Mouse (Mus musculus) intestine, embryonic 15.5 days (tissue): ENCODE measurements around the gene Abcc12. TPM values are rescaled to one million over a fixed set of nuclear protein-coding genes. Genes with fewer than 3 reads are reported as not detected.

Experiments used
- ATAC-seq: fragments of 200-750 bp; cut with Nextera tagmentation; 2 replicates; pipeline ENCODE4 v1.8.0; 2017; ENCODE audit warnings: moderate TSS enrichment, moderate library complexity
- H3K27ac ChIP-seq: fragments of 300-500 bp; sonication (generic); 2 replicates; pipeline ENCODE4 v1.5.1; 2015; ENCODE audit warnings: mild to moderate bottlenecking, inconsistent platforms
- H3K27me3 ChIP-seq: fragments of 300-500 bp; sonication (generic); replicated peaks from 2 replicates; pipeline ENCODE4 v1.6.1; 2015; ENCODE audit warnings: inconsistent platforms
- H3K36me3 ChIP-seq: fragments of 300-500 bp; sonication (generic); 2 replicates; pipeline ENCODE4 v1.6.1; 2015; ENCODE audit warnings: inconsistent platforms
- H3K4me1 ChIP-seq: fragments of 300-500 bp; sonication (generic); replicated peaks from 2 replicates; pipeline ENCODE4 v1.6.1; 2015; ENCODE audit warnings: inconsistent platforms
- H3K4me2 ChIP-seq: fragments of 300-500 bp; sonication (generic); replicated peaks from 2 replicates; pipeline ENCODE4 v1.6.1; 2015; ENCODE audit warnings: mild to moderate bottlenecking, inconsistent platforms
- H3K4me3 ChIP-seq: fragments of 300-500 bp; sonication (generic); replicated peaks from 2 replicates; pipeline ENCODE4 v1.5.1; 2015; ENCODE audit warnings: inconsistent platforms
- H3K9ac ChIP-seq: fragments of 300-500 bp; sonication (generic); 2 replicates; pipeline ENCODE4 v1.6.1; 2015; ENCODE audit warnings: inconsistent platforms
- H3K9me3 ChIP-seq: fragments of 300-500 bp; sonication (generic); 2 replicates; pipeline ENCODE4 v1.6.1; 2016; ENCODE audit warnings: inconsistent platforms
- WGBS: fragments of 180-500 bp; shearing (Covaris S2); methylation state at CpG from one replicate; pipeline ENCODE4 v1.1.7; 2015; 5-methylcytosine and 5-hydroxymethylcytosine counted together
- polyA plus RNA-seq: library from polyadenylated mRNA; unstranded; fragments of >200 nt; fragmentation: Nextera tagmentation; extraction: Ambion mirVana; gene quantifications from 2 replicates; pipeline ENCODE4 v1.2.1, GENCODE M21; 2015

Abcc12 gene
- polyA plus RNA-seq, 1 experiment from 2014 or later: 0.20 TPM

DNA sequence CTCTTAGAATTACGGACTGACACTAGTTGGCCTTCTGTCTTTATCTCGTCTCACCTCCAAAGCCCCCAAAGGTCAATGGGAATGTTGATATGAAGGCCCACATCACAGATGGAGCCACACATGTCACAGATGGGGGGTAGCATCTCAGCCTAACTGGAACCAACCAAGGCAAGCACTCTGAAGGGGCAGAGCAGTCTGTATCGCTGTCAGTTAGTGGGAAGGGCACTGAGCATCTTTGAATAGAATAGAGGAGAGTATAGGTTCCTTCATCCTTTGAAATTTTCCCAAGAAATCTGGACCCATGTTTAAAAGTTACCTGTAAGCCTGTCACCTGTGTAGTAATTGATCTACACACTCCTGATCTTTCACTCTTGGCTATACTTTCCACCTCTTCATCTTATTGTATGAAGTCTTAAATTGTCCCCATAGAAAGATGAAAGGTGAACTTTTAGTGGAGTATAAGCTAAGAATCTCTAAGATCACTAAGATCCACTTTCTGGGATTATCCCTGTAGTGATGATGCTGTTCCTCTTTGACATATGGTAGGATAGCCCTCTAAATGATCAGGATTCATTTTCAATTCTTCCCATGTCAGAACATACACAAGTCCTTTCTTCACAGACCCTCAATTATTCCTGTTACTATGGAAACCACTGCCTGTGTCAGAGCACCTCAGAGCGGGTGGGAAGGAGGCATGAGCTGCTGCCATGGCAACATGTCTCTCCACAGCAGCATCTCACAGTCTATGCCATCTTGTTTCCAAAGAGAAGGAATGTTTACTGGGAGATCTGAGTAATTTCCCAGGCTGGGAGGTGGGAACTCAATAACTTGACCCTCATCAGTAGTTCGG is 142.1 kb downstream of the Abcc12 start:
- no peaks in the 10 kb centered on the region for H3K36me3 ChIP-seq
- no peak overlapping the region for H3K9ac ChIP-seq
- H3K9me3 ChIP-seq: no peaks in the 10 kb centered on the region
- H3K27me3 ChIP-seq: no peaks in the 10 kb centered on the region
- no peak overlapping the region for H3K4me2 ChIP-seq
- H3K27ac ChIP-seq: no peak overlapping the region
- no peak for ATAC-seq
- H3K4me3 ChIP-seq: no peak overlapping the region
- 74% methylated on average over 5 of the region's 5 CpGs for WGBS
- H3K4me1 ChIP-seq: no peaks in the 10 kb centered on the region

- Histone ChIP-seq H3K9me3 (no peaks in the 10 kb centered on the region), H3K27ac (no peak overlapping the region), H3K36me3 (no peaks in the 10 kb centered on the region), H3K9ac (no peak overlapping the region), H3K4me2 (no peak overlapping the region), H3K4me1 (no peaks in the 10 kb centered on the region), H3K4me3 (no peak overlapping the region), H3K27me3 (no peaks in the 10 kb centered on the region)
- WGBS: 68% methylated on average over 1 of the region's 1 CpGs
- no peak for ATAC-seq
Measured at GRCm38 (mm10) chr8:86437418-86437817, 143.1 kb downstream of the Abcc12 start.

Other genes starting within 250 kb of the Abcc12 start
- gene Lonp2, start 43.4 kb upstream of the Abcc12 start, polyA plus RNA-seq: 60.9 and 63.0 TPM in 2 replicates
- gene Gm10638, start 165.0 kb upstream of the Abcc12 start, polyA plus RNA-seq: 2.9 and 3.7 TPM in 2 replicates
- 31.2 and 36.1 TPM in 2 replicates for gene Siah1a, start 165.2 kb upstream of the Abcc12 start, polyA plus RNA-seq